Comparison of ENCODE assay signal across 12 mouse cellular contexts in genomic region chr5:107869701-107870100, GRCm38 (mm10). TPM values are rescaled to one million over a fixed set of nuclear protein-coding genes. Genes with fewer than 3 reads are reported as not detected.
DNase-seq lines count a peak whose midpoint lies in the region; ATAC-seq lines count a peak whose summit lies in the region.
"Had no signal": no experiment of that assay in that cellular context is flagged by ENCODE, and none has a peak within 500 bp of the region (broad histone marks: within the 10 kb centered on the region; RNA-seq: fewer than 3 reads in every experiment).

No protein-coding gene starts in this region.

- peak; percentile 33 to 72 for DNase-seq in adrenal gland, adult (ENCODE audit: inconsistent age in 2 of 2, low spot score in 1 of 2)
- DNase-seq in adrenal gland, postnatal 4 days (ENCODE audit: low spot score in 2 of 2): no peak
- no peak for DNase-seq in intestine, embryonic 14.5 days (ENCODE audit: low spot score)
- peak; percentile 59 for DNase-seq in A20 (ENCODE audit: low read depth, low spot score)
- DNase-seq in thymus, postnatal 14 days: no peak
- DNase-seq in left cerebral cortex, adult 9 months (ENCODE audit: low spot score in 2 of 2): no peak

- H3K9ac ChIP-seq in intestine, embryonic 14.5 days (ENCODE audit: low read length): no peak overlapping the region
- no peak overlapping the region for H3K9ac ChIP-seq in intestine, embryonic 16.5 days (ENCODE audit: low read depth, low read length)
- H3K9ac ChIP-seq in liver, embryonic 12.5 days: peak overlapping the region; percentile 18; the same call in 1 of the 2 replicates

- H3K4me1 ChIP-seq in intestine, embryonic 14.5 days (replicated peaks; ENCODE audit: control insufficient read depth, insufficient read depth, low read length): peaks cover 28% of the 10 kb centered on the region
- H3K4me1 ChIP-seq in intestine, embryonic 16.5 days (ENCODE audit: control insufficient read depth, insufficient read depth, low read length): peaks cover 17% of the 10 kb centered on the region
- H3K4me1 ChIP-seq in liver, embryonic 12.5 days: peaks cover 69% of the 10 kb centered on the region

- H3K4me3 ChIP-seq in intestine, embryonic 14.5 days (ENCODE audit: low read depth, low read length): 0 out of 2 replicates have a peak overlapping the region, but pooled peaks have one; percentile 91
- no peak overlapping the region for H3K4me3 ChIP-seq in intestine, embryonic 16.5 days (ENCODE audit: low read length)
- peak overlapping the region; percentile 86; the same call in 1 of the 2 replicates for H3K4me3 ChIP-seq in liver, embryonic 12.5 days

- no peaks in the 10 kb centered on the region for H3K9me3 ChIP-seq in intestine, embryonic 14.5 days (ENCODE audit: control insufficient read depth, low read length)
- no peaks in the 10 kb centered on the region for H3K9me3 ChIP-seq in intestine, embryonic 16.5 days (ENCODE audit: control insufficient read depth, low read length)
- H3K9me3 ChIP-seq in liver, embryonic 12.5 days (replicated peaks): no peaks in the 10 kb centered on the region
- H3K9me3 ChIP-seq: limb, embryonic 15.5 days had no signal

- WGBS in intestine, embryonic 14.5 days: 68% methylated on average over 2 of the region's 2 CpGs
- WGBS in intestine, embryonic 16.5 days: 53% methylated on average over 2 of the region's 2 CpGs
- 62% methylated on average over 2 of the region's 2 CpGs for WGBS in liver, embryonic 12.5 days (ENCODE audit: insufficient replicate concordance)

- H3K27ac ChIP-seq in intestine, embryonic 14.5 days (ENCODE audit: low read depth): no peak overlapping the region
- no peak overlapping the region for H3K27ac ChIP-seq in intestine, embryonic 16.5 days (ENCODE audit: low read length)
- peak overlapping the region; percentile 50; the same call in 1 of the 2 replicates for H3K27ac ChIP-seq in liver, embryonic 12.5 days

- no peak for ATAC-seq in intestine, embryonic 14.5 days (replicated peaks; ENCODE audit: low FRiP score, low TSS enrichment, low read depth)
- ATAC-seq in intestine, embryonic 16.5 days: no peak
- no peak for ATAC-seq in liver, embryonic 12.5 days

- H3K27me3 ChIP-seq in intestine, embryonic 14.5 days (replicated peaks; ENCODE audit: control insufficient read depth, insufficient read depth, low read length): no peaks in the 10 kb centered on the region
- no peaks in the 10 kb centered on the region for H3K27me3 ChIP-seq in intestine, embryonic 16.5 days (replicated peaks; ENCODE audit: control insufficient read depth, insufficient read depth, low read length)
- no peaks in the 10 kb centered on the region for H3K27me3 ChIP-seq in liver, embryonic 12.5 days (replicated peaks)
- H3K27me3 ChIP-seq: limb, embryonic 15.5 days had no signal

- no peaks in the 10 kb centered on the region for H3K36me3 ChIP-seq in intestine, embryonic 14.5 days (ENCODE audit: control insufficient read depth, insufficient read depth, low read length)
- H3K36me3 ChIP-seq in intestine, embryonic 16.5 days (ENCODE audit: control insufficient read depth, insufficient read depth, low read length): no peaks in the 10 kb centered on the region
- H3K36me3 ChIP-seq in liver, embryonic 12.5 days: peaks cover 26% of the 10 kb centered on the region
- H3K36me3 ChIP-seq: limb, embryonic 15.5 days had no signal

- H3K4me2 ChIP-seq in intestine, embryonic 14.5 days (ENCODE audit: low read length): peak overlapping the region; percentile 54; the same call in 1 of the 2 replicates
- H3K4me2 ChIP-seq in intestine, embryonic 16.5 days (ENCODE audit: low read depth, low read length): no peak overlapping the region
- peak overlapping the region; percentile 81 for H3K4me2 ChIP-seq in liver, embryonic 12.5 days

RNA-seq across cellular contexts. Expression of gene Evi5, which starts 5.2 kb away (rescaled TPM):
- 10 to 100 TPM; 69.9 to 75.1 TPM for total RNA-seq in adrenal gland, postnatal 4 days (2021)
- polyA plus RNA-seq in intestine, embryonic 14.5 days (2014; fragmentation: Nextera tagmentation; extraction: Ambion mirVana): 63.6 and 69.7 TPM in 2 replicates
- 49.1 and 53.4 TPM in 2 replicates for polyA plus RNA-seq in intestine, embryonic 16.5 days (2015; fragmentation: Nextera tagmentation; extraction: Ambion mirVana)
- polyA plus RNA-seq in liver, embryonic 12.5 days (2016; fragmentation: Nextera tagmentation; extraction: Ambion mirVana): 56.5 and 58.5 TPM in 2 replicates

RNA-seq across cellular contexts. Expression of gene Rpl5, which starts 30.6 kb away (rescaled TPM):
- total RNA-seq in adrenal gland, postnatal 4 days (2021): 100 to 1,000 TPM; 110 to 113 TPM
- polyA plus RNA-seq in intestine, embryonic 14.5 days (2014; fragmentation: Nextera tagmentation; extraction: Ambion mirVana): 74.8 and 83.7 TPM in 2 replicates
- 61.6 and 69.3 TPM in 2 replicates for polyA plus RNA-seq in intestine, embryonic 16.5 days (2015; fragmentation: Nextera tagmentation; extraction: Ambion mirVana)
- 58.8 and 59.6 TPM in 2 replicates for polyA plus RNA-seq in liver, embryonic 12.5 days (2016; fragmentation: Nextera tagmentation; extraction: Ambion mirVana)

RNA-seq across cellular contexts. Expression of gene Ube2d2b, which starts 39.8 kb away (rescaled TPM):
- not detected for total RNA-seq in adrenal gland, postnatal 4 days (2021)
- polyA plus RNA-seq in intestine, embryonic 14.5 days (2014; fragmentation: Nextera tagmentation; extraction: Ambion mirVana): 0.14 and 0.38 TPM in 2 replicates
- polyA plus RNA-seq in intestine, embryonic 16.5 days (2015; fragmentation: Nextera tagmentation; extraction: Ambion mirVana): 0.07 TPM in 2 replicates
- polyA plus RNA-seq in liver, embryonic 12.5 days (2016; fragmentation: Nextera tagmentation; extraction: Ambion mirVana): 0.39 and 0.45 TPM in 2 replicates
- total RNA-seq: gastrocnemius, postnatal 14 days had no signal
- polyA plus RNA-seq: limb, embryonic 15.5 days; spleen, adult 2 months; thymus, postnatal 0 days had no signal

Comparison
In these comparisons a context has a peak if more than half of its experiments do, and no peak if none do; other contexts are left out.
1. DNase-seq: peak in adrenal gland, adult (2 of 2) and A20 (single experiment); none in adrenal gland, postnatal 4 days (0 of 2), intestine, embryonic 14.5 days (single experiment), thymus, postnatal 14 days (single experiment) and left cerebral cortex, adult 9 months (0 of 2).